Mouse (Mus musculus) megakaryocyte, embryonic 14.5 days (primary cell): Measurements from ENCODE around the gene Gnai3. TPM values are rescaled to one million over a fixed set of nuclear protein-coding genes. Genes with fewer than 3 reads are reported as not detected.

Source experiments
- H3K27me3 ChIP-seq: replicated peaks from 2 replicates; pipeline ENCODE3; 2012; ENCODE audit warnings: inconsistent platforms
- H3K36me3 ChIP-seq: replicated peaks from 2 replicates; pipeline ENCODE3; 2012; ENCODE audit warnings: low read length, inconsistent platforms, mixed read lengths
- H3K4me1 ChIP-seq: 2 replicates; pipeline ENCODE4 v1.6.1; 2012; ENCODE audit warnings: inconsistent platforms
- H3K4me3 ChIP-seq: replicated peaks from 2 replicates; pipeline ENCODE3; 2012; ENCODE audit warnings: moderate library complexity, mild to moderate bottlenecking, inconsistent platforms
- H3K9me3 ChIP-seq: 2 replicates; pipeline ENCODE4 v1.6.1; 2012; ENCODE audit warnings: inconsistent platforms
- FLI1 ChIP-seq: IDR thresholded peaks from 2 replicates; pipeline ENCODE4 v1.6.1; 2012; ENCODE audit warnings: low read length, inconsistent platforms, mixed read lengths
- GATA1 ChIP-seq: IDR thresholded peaks from 3 replicates; pipeline ENCODE4 v1.6.1; 2012; ENCODE audit warnings: mixed read lengths, low read length, inconsistent platforms, borderline replicate concordance
- polyA plus RNA-seq: library from polyadenylated mRNA; stranded (reverse); fragments of >175 nt; gene quantifications from 2 replicates; pipeline ENCODE4 v1.2.3, GENCODE M21; 2012; ENCODE audit warnings: low replicate concordance; ENCODE audit not compliant: insufficient read depth

Gene Gnai3
- polyA plus RNA-seq, 1 experiment: 4.0 TPM

DNA sequence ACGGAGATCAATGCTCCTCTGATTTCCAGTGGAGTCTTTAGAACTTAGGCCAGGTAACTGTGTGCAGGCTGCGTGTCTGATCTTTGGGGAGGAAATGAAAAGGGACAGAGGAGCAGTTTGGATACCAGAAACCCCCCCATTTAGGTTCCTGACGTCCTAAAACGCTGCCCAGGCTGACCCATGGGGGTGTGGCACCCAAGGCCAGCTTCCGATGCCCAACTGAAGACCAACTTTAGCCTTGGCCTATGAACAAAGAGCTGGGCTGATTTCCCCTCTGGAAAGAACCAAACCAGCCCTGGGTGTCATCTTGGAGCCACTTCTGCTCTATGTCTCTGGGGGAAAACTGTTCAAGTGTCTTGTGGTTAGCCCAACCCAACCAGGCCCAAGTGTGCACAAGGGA lies 18.1 kb upstream of the Gnai3 start:
- peaks cover 71% of the 10 kb centered on the region for H3K27me3 ChIP-seq
- TF ChIP-seq FLI1 (no peak), GATA1 (no peak)

DNA sequence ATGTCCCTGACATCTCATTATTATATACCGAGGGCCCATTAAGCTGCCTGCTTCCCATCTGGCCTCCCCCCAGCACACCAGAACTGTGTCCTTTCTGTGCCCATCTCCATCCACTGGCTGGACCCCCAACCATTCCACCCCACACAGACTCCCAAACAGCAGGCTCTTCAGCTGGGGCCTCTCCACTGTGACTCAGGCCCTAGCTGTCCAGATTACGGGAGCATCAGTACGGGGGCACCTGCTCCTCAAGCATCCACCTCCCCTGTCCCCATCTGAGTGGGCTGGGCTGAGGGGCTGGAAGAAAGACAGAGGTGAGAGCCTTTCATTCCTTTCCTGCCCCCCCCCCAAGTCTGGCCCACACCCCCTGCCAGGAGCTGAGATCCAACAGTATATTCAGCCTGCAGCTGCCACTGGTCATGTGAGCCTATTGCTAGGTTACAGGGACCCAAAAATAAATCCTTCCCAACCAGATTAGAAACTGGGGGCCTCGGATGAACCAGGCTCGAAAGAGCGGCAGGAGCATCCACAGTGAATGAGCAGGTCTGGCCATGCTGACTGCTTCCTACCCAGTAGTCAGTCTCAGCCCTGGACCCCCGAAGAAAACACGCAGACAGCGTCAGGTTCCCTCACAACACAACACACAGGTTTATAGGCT lies 12.6 kb upstream of the Gnai3 start:
- H3K4me3 ChIP-seq: no peak overlapping the region
- no peaks in the 10 kb centered on the region for H3K36me3 ChIP-seq
- peaks cover 68% of the 10 kb centered on the region for H3K27me3 ChIP-seq
- H3K9me3 ChIP-seq: no peaks in the 10 kb centered on the region
- TF ChIP-seq FLI1: no peak
- TF ChIP-seq GATA1: no peak
- peaks cover 27% of the 10 kb centered on the region for H3K4me1 ChIP-seq

More for the DNA sequence above, 18.1 kb upstream of the Gnai3 start:
- Histone ChIP-seq H3K4me1 (peaks cover 43% of the 10 kb centered on the region), H3K36me3 (no peaks in the 10 kb centered on the region), H3K9me3 (no peaks in the 10 kb centered on the region), H3K4me3 (no peak overlapping the region)

- H3K36me3 ChIP-seq: no peaks in the 10 kb centered on the region
- TF ChIP-seq GATA1: no peak
Measured at GRCm38 (mm10) chr3:108154656-108155055, 8.7 kb upstream of the Gnai3 start, which contains the start of gene Gpr61. Gene Gpr61 (minus strand): TSS chr3:108154882.

DNA sequence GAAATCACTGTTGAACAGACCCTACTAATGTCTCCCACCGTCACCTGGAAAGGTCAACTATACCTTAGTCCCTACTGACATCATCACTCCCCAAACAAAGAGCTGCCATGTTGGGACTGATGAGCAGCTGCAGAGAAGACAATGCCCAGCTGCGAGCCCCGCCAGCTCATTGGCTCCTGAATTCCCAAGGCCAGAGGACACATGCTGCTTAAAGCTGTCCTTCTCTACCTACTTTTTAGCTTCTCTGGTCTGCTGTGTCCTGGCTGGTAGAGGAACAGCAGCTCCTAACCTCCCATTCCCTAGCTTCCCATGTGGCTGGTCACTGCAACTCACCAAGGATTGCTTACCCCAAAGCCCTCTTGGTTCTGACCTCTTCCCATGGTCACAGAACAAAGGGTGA lies 6.3 kb upstream of the Gnai3 start:
- H3K4me3 ChIP-seq: no peak overlapping the region
- H3K36me3 ChIP-seq: no peaks in the 10 kb centered on the region
- TF ChIP-seq FLI1: no peak
- TF ChIP-seq GATA1: no peak
- H3K27me3 ChIP-seq: peaks cover 39% of the 10 kb centered on the region
- no peaks in the 10 kb centered on the region for H3K9me3 ChIP-seq
- peaks cover 19% of the 10 kb centered on the region for H3K4me1 ChIP-seq

More at GRCm38 (mm10) chr3:108154656-108155055, 8.7 kb upstream of the Gnai3 start, which contains the start of gene Gpr61:
- peaks cover 25% of the 10 kb centered on the region for H3K4me1 ChIP-seq
- H3K27me3 ChIP-seq: peaks cover 57% of the 10 kb centered on the region
- no peaks in the 10 kb centered on the region for H3K9me3 ChIP-seq
- no peak within 1 kb of the TSS for H3K4me3 ChIP-seq

GRCm38 (mm10) chr3:108147386-108148235 lies 1.7 kb upstream of the Gnai3 start:
- TF ChIP-seq GATA1 (no peak), FLI1 (no peak)
- peaks cover 11% of the 10 kb centered on the region for H3K27me3 ChIP-seq
- H3K4me1 ChIP-seq: peaks cover 51% of the 10 kb centered on the region
- H3K36me3 ChIP-seq: peaks cover 8% of the 10 kb centered on the region
- peak overlapping the region; percentile 75 for H3K4me3 ChIP-seq
- H3K9me3 ChIP-seq: no peaks in the 10 kb centered on the region

DNA sequence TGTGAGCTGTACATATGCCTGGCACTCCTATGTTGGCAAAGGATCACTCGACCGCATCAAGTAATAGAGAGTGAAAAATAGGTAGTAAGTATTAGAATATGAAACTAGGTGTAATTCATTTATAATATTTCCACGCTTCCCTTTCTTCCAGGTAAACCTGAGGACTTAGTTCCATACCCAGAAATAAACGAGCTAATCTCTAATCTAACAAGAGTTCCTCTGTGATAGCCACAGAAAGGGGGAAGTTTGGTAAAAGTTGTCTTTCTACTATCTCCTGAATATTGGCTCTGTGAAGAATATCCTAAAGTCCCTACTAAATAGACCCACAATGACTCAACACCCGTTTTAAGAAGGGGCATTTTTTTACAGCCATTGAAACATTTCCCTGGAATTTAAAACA lies 725 bp upstream of the Gnai3 start:
- H3K4me3 ChIP-seq: peak overlapping the region; percentile 97
- H3K4me1 ChIP-seq: peaks cover 59% of the 10 kb centered on the region
- peaks cover 4% of the 10 kb centered on the region for H3K27me3 ChIP-seq
- no peaks in the 10 kb centered on the region for H3K9me3 ChIP-seq
- peaks cover 14% of the 10 kb centered on the region for H3K36me3 ChIP-seq
- no peak for TF ChIP-seq FLI1
- TF ChIP-seq GATA1: no peak

DNA sequence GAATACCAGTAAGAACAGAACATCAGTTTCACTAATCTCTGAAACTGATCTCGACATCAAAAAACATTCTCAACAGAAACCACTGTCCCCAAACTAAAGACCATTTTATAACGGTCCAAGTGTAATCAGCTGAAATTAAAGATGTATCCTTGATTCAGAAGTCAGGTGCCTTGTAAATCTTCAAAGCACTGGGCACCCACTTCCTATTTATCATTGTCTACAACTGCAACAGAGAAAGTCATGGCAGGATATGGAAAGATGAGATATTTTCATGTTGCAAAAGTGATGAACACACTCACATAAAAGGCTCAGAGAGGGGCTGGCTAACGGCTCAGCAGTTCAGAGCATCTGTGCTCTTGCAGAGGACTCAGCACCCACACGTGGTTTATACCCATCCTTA lies 5.2 kb downstream of the Gnai3 start:
- no peak for TF ChIP-seq GATA1
- peaks cover 52% of the 10 kb centered on the region for H3K36me3 ChIP-seq

GRCm38 (mm10) chr3:108139113-108139512 lies 6.8 kb downstream of the Gnai3 start:
- Histone ChIP-seq H3K36me3 (peaks cover 55% of the 10 kb centered on the region), H3K4me1 (peaks cover 59% of the 10 kb centered on the region), H3K4me3 (no peak overlapping the region), H3K27me3 (no peaks in the 10 kb centered on the region), H3K9me3 (no peaks in the 10 kb centered on the region)
- no peak for TF ChIP-seq GATA1
- no peak for TF ChIP-seq FLI1

More for the DNA sequence above, 5.2 kb downstream of the Gnai3 start:
- peaks cover 50% of the 10 kb centered on the region for H3K4me1 ChIP-seq
- no peaks in the 10 kb centered on the region for H3K9me3 ChIP-seq
- H3K4me3 ChIP-seq: no peak overlapping the region
- no peaks in the 10 kb centered on the region for H3K27me3 ChIP-seq

- Histone ChIP-seq H3K4me1 (peaks cover 68% of the 10 kb centered on the region), H3K27me3 (no peaks in the 10 kb centered on the region), H3K9me3 (no peaks in the 10 kb centered on the region), H3K36me3 (peaks cover 34% of the 10 kb centered on the region), H3K4me3 (peak overlapping the region; percentile 72)
- TF ChIP-seq FLI1 (no peak), GATA1 (no peak)
Measured at GRCm38 (mm10) chr3:108134701-108135100, 11.2 kb downstream of the Gnai3 start.

- H3K9me3 ChIP-seq: no peaks in the 10 kb centered on the region
- no peaks in the 10 kb centered on the region for H3K27me3 ChIP-seq
- H3K36me3 ChIP-seq: peaks cover 27% of the 10 kb centered on the region
- TF ChIP-seq GATA1: no peak
- no peak for TF ChIP-seq FLI1
- H3K4me1 ChIP-seq: peaks cover 78% of the 10 kb centered on the region
- H3K4me3 ChIP-seq: peak overlapping the region; percentile 34
Measured at GRCm38 (mm10) chr3:108132484-108132883, 13.5 kb downstream of the Gnai3 start.
